Mouse (Mus musculus): ENCODE results near the gene Lrrc4.

DNA sequence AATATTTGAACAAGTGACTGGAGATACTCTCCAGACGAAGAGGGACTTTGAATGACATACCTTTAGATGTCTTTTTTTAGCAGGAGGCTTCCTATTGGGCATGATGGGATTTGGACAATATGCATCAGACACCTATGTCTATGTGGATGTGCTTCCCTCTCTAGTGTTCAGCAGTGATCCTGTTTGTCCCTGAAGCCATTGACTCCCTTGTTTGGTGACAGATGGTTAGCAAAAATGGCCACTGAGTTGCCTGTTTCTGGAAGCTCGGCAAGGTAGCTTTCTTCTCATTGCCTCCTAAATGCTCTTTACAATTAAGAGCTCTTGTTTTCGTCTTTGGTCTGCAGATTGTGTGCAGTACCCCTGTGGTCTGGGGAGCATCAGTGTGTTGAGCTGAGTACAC lies 197.9 kb downstream of the Lrrc4 start:
- TF ChIP-seq CTCF (IDR thresholded peaks at IDR 0.05; ENCODE audit: extremely low read depth, insufficient read depth, insufficient read length, insufficient replicate concordance) (no peak), POLR2A (IDR thresholded peaks at IDR 0.05; ENCODE audit: low read depth, low read length) (no peak)
